Mouse (Mus musculus) kidney, embryonic 16.5 days (tissue): ENCODE results near the gene Adprhl2. TPM values are rescaled to one million over a fixed set of nuclear protein-coding genes. Genes with fewer than 3 reads are reported as not detected.

Experiments used
- ATAC-seq: fragments of 200-750 bp; cut with Nextera tagmentation; 2 replicates; pipeline ENCODE4 v1.8.0; 2017; ENCODE audit warnings: moderate TSS enrichment; ENCODE audit not compliant: low FRiP score, low TSS enrichment
- H3K27ac ChIP-seq: fragments of 300-500 bp; sonication (generic); 2 replicates; pipeline ENCODE4 v1.5.1; 2014; ENCODE audit warnings: low read length
- H3K27me3 ChIP-seq: fragments of 300-500 bp; sonication (generic); 2 replicates; pipeline ENCODE4 v1.6.1; 2014; ENCODE audit warnings: low read length, control low read depth, mixed read lengths; ENCODE audit not compliant: insufficient read depth
- H3K36me3 ChIP-seq: fragments of 300-500 bp; sonication (generic); 2 replicates; pipeline ENCODE4 v1.6.1; 2014; ENCODE audit warnings: low read length, control low read depth, mixed read lengths; ENCODE audit not compliant: insufficient read depth
- H3K4me1 ChIP-seq: fragments of 300-500 bp; sonication (generic); 2 replicates; pipeline ENCODE4 v1.6.1; 2014; ENCODE audit warnings: low read length, control low read depth, mixed read lengths; ENCODE audit not compliant: insufficient read depth
- H3K4me2 ChIP-seq: fragments of 300-500 bp; sonication (generic); replicated peaks from 2 replicates; pipeline ENCODE4 v1.6.1; 2014; ENCODE audit warnings: low read depth, low read length
- H3K4me3 ChIP-seq: fragments of 300-500 bp; sonication (generic); 2 replicates; pipeline ENCODE4 v1.5.1; 2014; ENCODE audit warnings: mild to moderate bottlenecking, low read length
- H3K9ac ChIP-seq: fragments of 300-500 bp; sonication (generic); replicated peaks from 2 replicates; pipeline ENCODE4 v1.6.1; 2014; ENCODE audit warnings: low read length
- H3K9me3 ChIP-seq: fragments of 300-500 bp; sonication (generic); 2 replicates; pipeline ENCODE4 v1.6.1; 2016; ENCODE audit warnings: low read length, control low read depth
- WGBS: fragments of 180-500 bp; shearing (Covaris S2); extraction: QIAGEN DNeasy Blood & Tissue Kit; methylation state at CpG from one replicate; pipeline ENCODE4 v1.1.7; 2014; 5-methylcytosine and 5-hydroxymethylcytosine counted together
- polyA plus RNA-seq: library from polyadenylated mRNA; unstranded; fragments of >200 nt; fragmentation: Nextera tagmentation; extraction: Ambion mirVana; gene quantifications from 2 replicates; pipeline ENCODE4 v1.2.1, GENCODE M21; 2015

Gene Adprhl2
- polyA plus RNA-seq, 1 experiment from 2014 or later, result 91.6 TPM

DNA sequence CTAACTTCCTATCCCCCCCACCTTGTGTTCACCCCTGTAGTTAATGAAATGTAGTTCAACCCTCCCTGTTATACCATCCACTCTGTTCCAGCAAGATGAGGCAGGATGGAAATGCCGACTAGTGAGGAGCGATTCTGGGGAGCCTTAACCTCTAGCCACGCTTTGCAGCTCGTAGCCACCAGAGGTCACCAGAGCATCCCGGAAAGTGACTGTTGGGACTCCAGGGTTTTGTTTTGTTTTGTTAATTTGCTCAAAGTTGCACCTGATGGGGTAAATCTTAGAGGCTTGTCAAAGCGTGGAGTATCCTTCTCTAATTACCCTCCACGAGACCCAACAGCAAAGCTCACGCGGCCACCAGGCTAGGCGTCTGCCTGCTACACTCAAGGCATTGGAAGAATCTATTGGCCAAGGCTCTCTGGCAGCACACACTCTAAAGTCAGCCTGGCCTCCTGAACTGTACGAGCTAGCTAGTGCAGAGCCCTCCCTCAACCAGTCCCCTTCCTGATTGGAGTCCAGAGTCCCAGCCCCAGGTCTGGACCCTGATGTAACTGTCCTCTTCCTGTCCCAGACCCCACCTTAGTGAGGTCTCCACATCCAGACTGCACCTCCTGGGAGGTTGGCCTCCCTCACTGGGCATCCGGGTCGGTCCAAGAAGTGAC is 43.5 kb downstream of the Adprhl2 start:
- peak overlapping the region; percentile 36 for H3K4me2 ChIP-seq
- H3K9ac ChIP-seq, result 0 out of 2 replicates have a peak overlapping the region, but pooled peaks have one; percentile 6
- no peak overlapping the region for H3K27ac ChIP-seq
- 4% methylated on average over 13 of the region's 13 CpGs for WGBS
- peaks cover 14% of the 10 kb centered on the region; the same call in 1 of the 2 replicates for H3K36me3 ChIP-seq
- peaks cover 10% of the 10 kb centered on the region for H3K4me1 ChIP-seq
- H3K27me3 ChIP-seq, result no peaks in the 10 kb centered on the region
- H3K9me3 ChIP-seq, result no peaks in the 10 kb centered on the region
- H3K4me3 ChIP-seq, result no peak overlapping the region
- peak; percentile 44 for ATAC-seq

DNA sequence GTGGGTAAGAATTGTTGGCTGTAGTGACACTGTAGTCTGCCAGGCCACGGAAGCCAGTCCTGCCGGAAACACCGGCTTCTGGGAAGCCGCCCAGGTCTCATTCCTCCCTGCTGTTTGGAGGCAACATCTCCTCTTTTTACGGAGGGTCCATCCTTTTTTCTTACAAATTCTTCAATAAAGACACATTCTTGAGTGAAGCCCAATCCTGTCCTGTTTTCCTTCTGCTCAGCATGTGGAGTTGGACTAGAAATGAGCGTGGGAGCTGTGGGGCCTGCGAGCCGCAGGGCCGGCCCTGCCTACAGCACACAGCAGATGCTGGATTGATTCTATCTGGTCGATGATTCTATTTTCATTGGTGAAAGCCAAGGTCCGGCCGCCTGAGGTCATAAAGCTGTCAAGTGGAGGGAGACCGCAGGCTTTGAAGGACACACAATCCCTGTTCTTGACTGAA is 45.8 kb downstream of the Adprhl2 start:
- 0 out of 2 replicates have a peak, but pooled peaks have one; percentile 22 for ATAC-seq
- no peak overlapping the region for H3K4me2 ChIP-seq
- peaks cover 10% of the 10 kb centered on the region for H3K4me1 ChIP-seq
- H3K9ac ChIP-seq, result no peak overlapping the region
- peak overlapping the region; percentile 17; the same call in 1 of the 2 replicates for H3K27ac ChIP-seq
- WGBS, result 43% methylated on average over 13 of the region's 13 CpGs
- peaks cover 16% of the 10 kb centered on the region; the same call in 1 of the 2 replicates for H3K36me3 ChIP-seq
- H3K4me3 ChIP-seq, result no peak overlapping the region
- H3K27me3 ChIP-seq, result no peaks in the 10 kb centered on the region
- no peaks in the 10 kb centered on the region for H3K9me3 ChIP-seq

DNA sequence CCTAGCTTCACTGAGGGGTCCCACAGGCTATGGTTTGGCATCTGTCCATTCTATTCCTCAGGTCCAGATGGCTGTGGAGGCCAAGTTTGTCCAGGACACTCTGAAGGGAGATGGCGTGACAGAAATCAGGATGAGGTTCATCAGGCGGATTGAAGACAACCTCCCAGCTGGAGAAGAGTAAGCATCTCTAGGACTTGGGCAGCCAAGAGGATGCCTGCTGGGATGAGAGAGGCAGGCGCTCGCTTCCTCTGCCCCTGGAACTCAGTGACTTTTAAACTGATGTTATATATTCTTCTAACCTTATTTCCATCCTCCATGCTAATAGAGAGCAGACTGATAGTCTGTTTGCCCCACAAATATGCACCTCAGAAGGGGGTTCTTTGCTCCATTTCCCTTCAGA is 46.4 kb downstream of the Adprhl2 start:
- H3K4me1 ChIP-seq, result peaks cover 10% of the 10 kb centered on the region
- no peak overlapping the region for H3K9ac ChIP-seq
- H3K27ac ChIP-seq, result no peak overlapping the region
- H3K4me3 ChIP-seq, result no peak overlapping the region
- H3K4me2 ChIP-seq, result no peak overlapping the region
- 90% methylated on average over 4 of the region's 4 CpGs for WGBS
- no peak for ATAC-seq
- H3K9me3 ChIP-seq, result no peaks in the 10 kb centered on the region
- H3K27me3 ChIP-seq, result no peaks in the 10 kb centered on the region
- peaks cover 16% of the 10 kb centered on the region; the same call in 1 of the 2 replicates for H3K36me3 ChIP-seq

DNA sequence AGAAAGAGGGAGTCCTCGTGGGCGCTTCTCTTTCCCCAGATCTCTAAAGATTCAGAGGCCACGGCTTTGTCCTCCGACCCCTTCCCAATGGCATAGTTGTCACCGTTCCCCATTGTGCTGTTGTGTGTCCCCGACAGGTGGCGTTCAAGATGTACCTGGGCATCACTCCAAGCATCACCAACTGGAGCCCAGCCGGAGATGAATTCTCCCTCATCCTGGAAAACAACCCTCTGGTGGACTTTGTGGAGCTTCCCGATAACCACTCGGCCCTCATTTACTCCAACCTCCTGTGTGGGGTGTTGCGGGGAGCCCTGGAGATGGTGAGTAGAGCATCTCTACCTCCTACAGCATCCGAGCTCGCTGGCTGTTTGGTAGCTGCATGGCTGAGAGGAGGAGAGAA is 47.8 kb downstream of the Adprhl2 start:
- H3K36me3 ChIP-seq, result peaks cover 16% of the 10 kb centered on the region; the same call in 1 of the 2 replicates
- no peak for ATAC-seq
- WGBS, result 84% methylated on average over 13 of the region's 13 CpGs

DNA sequence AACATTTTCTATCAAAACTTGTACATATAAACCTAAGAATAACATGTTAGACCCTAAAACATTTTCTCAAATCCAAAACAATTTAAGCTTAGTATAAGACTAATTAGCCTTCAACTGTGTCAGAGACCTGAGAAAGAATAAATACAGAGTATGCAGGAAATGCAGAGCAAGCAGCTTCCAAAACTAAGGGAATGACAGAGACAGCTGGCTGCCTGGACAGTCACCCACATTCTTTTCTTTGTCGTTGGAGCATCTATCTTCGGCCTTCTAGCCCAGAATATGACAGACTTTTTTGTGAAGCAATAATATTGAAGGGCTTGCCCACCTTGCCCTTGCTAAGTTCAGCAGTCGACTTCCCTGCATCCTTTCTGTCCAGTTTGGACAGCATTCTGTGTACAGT is 52.2 kb downstream of the Adprhl2 start:
- ATAC-seq, result no peak
- WGBS, result 71% methylated on average over 3 of the region's 3 CpGs

More for the DNA sequence above, 47.8 kb downstream of the Adprhl2 start:
- Histone ChIP-seq H3K4me2 (no peak overlapping the region), H3K4me1 (peaks cover 10% of the 10 kb centered on the region), H3K9me3 (no peaks in the 10 kb centered on the region), H3K27me3 (no peaks in the 10 kb centered on the region), H3K9ac (no peak overlapping the region), H3K27ac (no peak overlapping the region), H3K4me3 (no peak overlapping the region)

More for the DNA sequence above, 52.2 kb downstream of the Adprhl2 start:
- Histone ChIP-seq H3K27ac (no peak overlapping the region), H3K36me3 (peaks cover 11% of the 10 kb centered on the region; the same call in 1 of the 2 replicates), H3K9me3 (no peaks in the 10 kb centered on the region), H3K27me3 (no peaks in the 10 kb centered on the region), H3K4me2 (no peak overlapping the region), H3K4me3 (no peak overlapping the region), H3K4me1 (no peaks in the 10 kb centered on the region), H3K9ac (no peak overlapping the region)

Other genes with a start within 250 kb of the Adprhl2 start
- 55.3 and 59.3 TPM in 2 replicates for gene Lsm10, start 225.1 kb downstream of the Adprhl2 start, polyA plus RNA-seq
- gene Stk40, start 217.7 kb downstream of the Adprhl2 start, polyA plus RNA-seq, result 43.9 and 44.5 TPM in 2 replicates
- 99.9 and 103 TPM in 2 replicates for gene Eva1b, start 174.0 kb downstream of the Adprhl2 start, polyA plus RNA-seq
- gene Sh3d21, start 158.2 kb downstream of the Adprhl2 start, polyA plus RNA-seq, result 9.1 and 10.5 TPM in 2 replicates
- gene Thrap3, start 118.9 kb downstream of the Adprhl2 start, polyA plus RNA-seq, result 210 and 218 TPM in 2 replicates
- 31.5 and 32.2 TPM in 2 replicates for gene Map7d1, start 65.4 kb downstream of the Adprhl2 start, polyA plus RNA-seq
- gene Trappc3, start 59.4 kb downstream of the Adprhl2 start, polyA plus RNA-seq, result 113 and 120 TPM in 2 replicates
- 11.1 and 11.4 TPM in 2 replicates for gene Col8a2, start 34.9 kb downstream of the Adprhl2 start, polyA plus RNA-seq
- gene Tekt2, start 4.0 kb upstream of the Adprhl2 start, polyA plus RNA-seq, result 3.9 and 5.5 TPM in 2 replicates
- gene Ago3, start 107.9 kb upstream of the Adprhl2 start, polyA plus RNA-seq, result 13.6 and 17.9 TPM in 2 replicates
- 4.6 and 5.1 TPM in 2 replicates for gene Ago1, start 146.9 kb upstream of the Adprhl2 start, polyA plus RNA-seq
- 1.5 TPM in 2 replicates for gene Ago4, start 211.8 kb upstream of the Adprhl2 start, polyA plus RNA-seq
- 33.8 and 37.2 TPM in 2 replicates for gene Clspn, start 235.2 kb upstream of the Adprhl2 start, polyA plus RNA-seq